Mouse (Mus musculus) right cerebral cortex, adult 2 months (tissue): ENCODE results near the gene Mief2.

Experiments
- DNase-seq, 2 experiments: peaks; one replicate each; pipeline ENCODE4 v3.0.0; 2021 to 2022; ENCODE audit warnings: low spot score in 2 of 2

The Mief2 gene

DNA sequence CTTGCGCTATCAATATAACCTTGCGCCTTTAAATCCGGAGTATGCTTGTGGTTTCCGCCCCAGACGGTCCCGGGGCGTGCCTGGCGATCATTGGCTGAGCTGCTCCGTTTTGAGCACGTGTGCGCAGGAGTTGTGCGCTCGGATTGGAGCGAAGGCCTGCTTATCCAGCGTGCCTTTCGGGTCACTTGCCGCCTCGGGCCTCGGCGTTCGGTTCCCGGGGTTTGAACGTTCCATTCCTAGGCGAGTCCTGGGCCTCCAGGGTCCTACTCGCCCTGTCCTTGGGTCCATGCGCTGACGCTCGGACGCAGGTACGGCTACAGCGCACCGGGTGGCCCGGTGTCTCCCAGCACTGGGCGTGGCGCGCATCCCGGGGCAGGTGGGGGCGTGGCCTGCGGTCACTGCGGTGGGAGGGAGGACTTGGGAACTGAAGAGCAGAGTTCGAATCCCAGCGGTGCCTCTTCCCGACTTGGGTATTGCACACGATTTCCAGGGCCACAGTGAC, at the start of gene Mief2:
Gene Mief2 (plus strand): TSS at position 139 of the 502 bp plus-strand sequence.
- DNase-seq = peak; percentile 95 to 97

DNA sequence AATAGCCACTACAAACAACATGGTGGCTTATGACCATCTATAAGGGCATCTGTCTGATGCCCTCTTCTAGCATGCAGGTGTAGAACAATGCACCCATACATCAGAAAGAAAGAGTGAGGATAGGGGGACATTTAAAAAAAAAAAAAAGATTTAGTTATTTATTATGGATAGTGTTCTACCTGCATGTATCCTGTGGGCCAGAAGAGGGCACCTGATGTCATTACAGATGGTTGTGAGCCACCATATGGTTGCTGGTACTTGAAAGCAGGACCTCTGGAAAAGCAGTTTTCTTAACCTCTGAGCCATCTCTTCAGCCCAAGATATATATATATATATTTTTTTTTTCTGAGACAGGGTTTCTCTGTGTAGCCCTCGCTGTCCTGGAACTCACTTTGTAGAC, 32.0 kb upstream of the Mief2 start:
- no peak for DNase-seq

DNA sequence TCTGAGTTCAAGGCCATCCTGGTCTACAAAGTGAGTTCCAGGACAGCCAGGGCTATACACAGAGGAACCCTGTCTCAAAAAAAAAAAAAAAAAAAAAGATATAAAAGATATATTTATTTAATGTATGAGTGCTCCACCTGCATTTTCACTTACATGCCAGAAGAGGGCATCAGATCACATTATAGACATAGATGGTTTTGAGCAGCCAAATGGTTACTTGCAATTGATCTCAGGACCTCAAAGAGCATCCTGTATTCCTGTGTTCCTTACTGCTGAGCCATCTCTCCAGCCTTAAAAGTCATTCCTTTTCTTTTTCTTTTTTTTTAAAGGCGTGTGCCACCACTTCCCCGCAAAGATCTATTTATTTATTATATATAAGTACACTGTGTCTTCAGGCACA, 30.6 kb upstream of the Mief2 start:
- no peak for DNase-seq

DNA sequence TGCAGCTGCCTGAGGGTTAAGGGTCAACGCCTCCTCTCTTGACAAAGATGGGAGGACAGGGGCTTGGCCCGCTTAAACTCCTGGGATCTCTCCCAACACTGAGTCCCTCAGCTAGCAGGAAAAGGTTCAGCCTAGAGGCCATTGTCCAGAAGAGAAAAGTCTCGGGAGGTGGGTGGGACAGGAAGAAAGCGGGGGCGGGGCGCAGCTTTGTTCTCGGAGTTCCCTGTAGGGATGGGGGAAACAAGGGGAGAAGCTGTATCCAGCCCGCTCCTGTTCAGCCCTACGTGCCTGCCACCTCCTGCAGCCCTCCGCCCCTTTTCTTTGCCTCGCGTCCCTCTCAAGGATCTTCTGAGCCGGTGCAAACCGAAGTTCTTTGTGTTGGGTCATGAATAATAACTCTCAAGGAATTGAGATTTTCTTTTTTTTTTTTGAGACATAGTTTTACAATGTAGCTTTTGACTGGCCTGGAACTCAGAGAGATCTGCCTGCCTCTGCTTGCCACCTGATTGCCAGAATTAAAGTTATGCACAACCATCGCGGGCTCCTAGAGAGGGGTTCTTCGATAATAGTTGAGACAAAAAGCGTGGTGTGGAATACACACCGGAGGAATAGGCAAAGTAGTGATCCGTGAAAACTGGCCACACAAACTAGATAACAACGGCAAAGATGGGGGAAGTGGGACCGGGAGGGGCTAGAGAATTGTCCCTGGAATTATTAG, 29.2 kb upstream of the Mief2 start:
- peak; percentile 18 to 29 for DNase-seq

DNA sequence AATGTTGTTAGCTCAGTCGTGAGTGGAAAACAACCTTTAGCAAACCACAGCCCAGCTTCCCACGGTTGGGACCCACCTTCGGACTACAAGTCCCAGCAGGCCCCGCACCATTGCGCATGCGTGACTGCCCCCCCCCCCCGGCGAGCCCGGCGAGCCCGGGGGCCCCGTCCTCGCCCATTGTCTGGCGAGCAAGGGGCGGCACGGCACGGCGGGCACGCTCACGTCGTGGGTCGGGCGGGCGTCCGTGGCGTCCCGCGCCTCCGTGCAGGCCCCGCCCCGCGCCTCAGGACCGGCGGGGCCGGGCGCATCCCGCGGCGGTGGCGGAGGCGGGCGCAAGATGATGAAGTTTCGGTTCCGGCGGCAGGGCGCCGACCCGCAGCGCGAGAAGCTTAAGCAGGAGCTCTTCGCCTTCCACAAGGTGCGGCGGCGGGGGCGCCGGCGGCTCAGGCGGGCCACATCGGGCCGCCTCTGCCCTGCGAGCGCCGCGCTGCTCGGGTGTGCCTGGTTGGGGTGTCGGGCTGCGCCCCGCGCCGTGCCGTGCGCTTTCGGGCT, 28.6 kb upstream of the Mief2 start, which contains the start of gene Llgl1:
Gene Llgl1 (plus strand): TSS at position 200 of the 552 bp plus-strand sequence.
- DNase-seq = peak; percentile 72 to 77

DNA sequence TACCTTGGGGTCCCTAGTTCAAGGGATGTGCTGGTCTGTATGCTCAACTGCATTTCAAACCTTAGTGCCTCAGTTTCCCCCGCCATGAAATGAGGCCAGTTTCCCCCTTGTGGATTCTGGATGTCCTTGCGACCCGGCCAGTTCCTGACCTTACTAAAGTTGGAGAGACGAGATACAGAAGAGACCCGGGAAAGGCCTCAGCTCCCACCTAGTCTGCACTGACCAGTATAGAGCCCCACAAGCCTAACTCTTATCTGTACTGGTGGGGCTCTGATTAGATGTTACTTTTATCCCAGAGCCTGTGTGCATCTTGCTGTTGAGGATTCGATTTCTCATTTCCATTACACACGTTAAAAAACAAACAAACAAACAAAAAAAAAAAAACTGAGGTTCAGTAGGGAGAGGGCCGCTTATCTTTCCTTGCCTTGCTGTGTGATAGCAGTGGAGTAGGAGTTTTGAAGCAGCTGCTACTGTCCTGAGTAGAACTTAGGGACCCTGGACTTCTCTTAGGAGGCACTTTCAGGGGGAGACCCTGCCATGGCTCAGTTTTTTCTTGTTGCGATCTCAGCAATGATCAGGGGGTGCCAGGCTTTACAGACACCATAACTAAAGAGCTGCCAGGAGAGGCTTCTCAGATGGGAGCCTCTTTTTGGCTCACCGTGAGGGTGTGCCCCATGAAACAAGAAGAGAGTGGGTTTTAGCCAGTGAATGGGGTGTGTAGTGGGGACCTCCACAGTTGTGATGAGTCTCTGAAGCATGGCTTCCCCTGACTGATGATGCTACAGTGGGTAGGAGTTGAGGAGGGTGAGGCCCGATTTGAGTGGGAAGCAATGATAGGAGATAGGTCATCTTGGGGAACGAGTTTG, 27.6 kb upstream of the Mief2 start:
- DNase-seq = peak; percentile 3 to 8

DNA sequence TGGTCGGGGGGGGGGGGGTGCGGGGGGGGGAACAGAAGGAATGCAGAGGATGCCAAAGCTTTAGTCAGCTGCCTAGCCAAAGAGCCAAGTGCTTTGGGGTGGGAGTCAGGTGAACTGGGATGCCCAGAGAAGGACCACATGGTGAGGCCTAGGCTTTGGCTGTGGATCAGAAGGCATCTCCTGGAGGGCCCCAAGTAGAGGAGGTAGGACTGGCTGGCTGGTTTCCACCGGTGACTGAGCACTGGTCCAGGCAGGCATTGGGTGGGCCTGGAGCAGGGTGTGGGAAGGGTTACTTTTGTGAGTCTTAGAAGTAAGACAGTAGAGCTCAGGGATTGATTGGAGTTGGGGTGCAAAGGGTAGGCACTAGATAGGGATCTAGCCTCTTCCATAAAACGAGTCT, 26.6 kb upstream of the Mief2 start:
- DNase-seq = peak in 1 of 2 experiments; percentile 2

DNA sequence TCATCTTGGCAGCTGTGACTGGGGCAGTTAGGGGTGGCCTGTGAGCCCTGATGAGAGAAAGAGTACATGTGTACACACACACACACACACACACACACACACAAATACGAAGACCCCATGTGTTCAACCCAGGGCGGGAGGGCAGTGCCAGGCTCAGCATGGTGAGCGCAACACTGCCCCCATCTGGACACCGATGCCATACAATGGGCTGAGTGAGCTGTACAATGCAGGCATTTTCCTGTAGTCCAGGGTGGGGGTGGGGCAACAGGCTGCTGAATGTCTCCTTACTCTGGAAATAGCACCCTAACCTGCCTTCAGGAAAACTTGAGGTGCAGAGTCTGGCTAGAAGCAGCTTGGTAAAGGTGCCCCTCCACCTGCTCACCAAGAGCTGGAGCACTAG, 25.1 kb upstream of the Mief2 start:
- peak; percentile 75 for DNase-seq

DNA sequence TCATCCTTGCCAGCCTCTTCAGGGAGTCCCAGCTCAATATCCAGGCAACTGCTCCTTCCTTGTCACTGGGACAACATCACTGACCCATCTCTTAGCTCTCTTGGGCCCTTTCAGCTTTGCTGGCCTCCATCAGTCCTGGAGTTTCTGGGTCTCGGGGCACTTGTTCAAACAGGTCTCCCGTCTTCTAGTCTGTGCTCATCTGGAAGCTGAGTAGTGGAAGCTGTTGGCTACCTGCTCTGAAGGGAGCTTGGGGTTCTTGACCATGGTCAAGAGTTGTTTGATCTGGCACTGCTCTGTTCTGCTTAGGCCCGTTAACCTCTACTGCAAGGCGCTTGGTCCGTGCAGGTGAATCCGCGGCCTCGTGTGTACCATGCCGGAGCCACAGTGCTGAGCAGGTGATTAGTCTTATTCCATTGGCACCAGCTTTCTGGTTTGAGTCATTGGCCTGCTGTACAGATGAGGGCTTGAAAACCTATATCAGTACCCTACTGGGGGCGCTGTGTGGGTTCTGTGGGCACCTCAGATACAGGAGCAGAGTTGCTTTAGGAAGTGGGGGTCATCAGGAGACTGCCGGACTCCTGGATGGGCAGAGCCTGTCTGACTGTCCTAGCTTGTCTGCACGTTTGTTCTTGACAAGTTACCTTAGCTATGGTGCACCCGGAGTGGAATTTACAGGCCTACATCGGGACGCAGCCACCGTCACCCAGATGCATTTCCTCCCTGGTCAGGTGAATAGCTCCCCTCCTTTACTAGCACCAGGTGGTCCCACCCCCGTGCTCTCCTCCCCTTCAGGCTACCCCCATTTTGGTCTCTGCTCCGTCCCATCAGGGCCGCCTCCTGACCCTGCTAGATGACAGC, 23.9 kb upstream of the Mief2 start:
- peak; percentile 1 to 3 for DNase-seq

DNA sequence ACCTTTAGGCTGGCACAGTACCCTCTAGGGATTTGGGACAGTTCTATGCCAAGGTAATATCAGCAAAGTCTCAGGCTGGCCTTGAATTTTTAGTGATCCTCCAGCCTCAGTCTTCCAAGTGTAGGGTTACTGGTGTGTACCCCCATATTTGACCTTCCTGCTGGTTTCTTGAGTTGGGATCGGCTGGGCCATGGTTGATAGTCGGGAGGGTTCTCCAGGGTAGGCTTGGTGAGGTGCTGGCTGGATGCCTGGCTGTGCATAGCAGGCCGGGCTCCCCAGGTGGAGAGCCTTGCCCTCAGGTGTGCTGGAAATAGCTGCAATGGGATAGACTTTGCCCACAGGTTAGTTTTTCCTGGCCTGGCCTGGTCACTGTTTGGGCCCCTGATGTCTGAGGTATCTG, 22.9 kb upstream of the Mief2 start:
- DNase-seq = no peak

DNA sequence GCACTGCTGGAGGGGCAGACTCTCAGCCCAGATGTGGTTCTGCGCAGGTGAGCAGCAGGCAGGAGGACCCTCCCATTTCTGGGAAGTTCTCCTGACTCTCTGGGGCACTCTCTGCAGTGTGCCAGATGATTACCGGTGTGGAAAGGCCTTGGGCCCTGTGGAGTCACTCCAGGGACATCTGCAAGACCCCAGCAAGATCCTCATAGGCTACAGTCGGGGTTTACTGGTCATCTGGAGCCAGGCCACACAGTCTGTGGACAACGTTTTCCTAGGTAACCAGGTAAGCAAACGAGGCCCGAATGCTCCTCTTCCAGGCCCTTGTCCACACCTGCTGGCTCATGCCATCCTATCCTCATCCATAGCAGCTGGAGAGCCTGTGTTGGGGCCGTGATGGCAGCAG, 22.1 kb upstream of the Mief2 start:
- DNase-seq = peak in 1 of 2 experiments; percentile 1

DNA sequence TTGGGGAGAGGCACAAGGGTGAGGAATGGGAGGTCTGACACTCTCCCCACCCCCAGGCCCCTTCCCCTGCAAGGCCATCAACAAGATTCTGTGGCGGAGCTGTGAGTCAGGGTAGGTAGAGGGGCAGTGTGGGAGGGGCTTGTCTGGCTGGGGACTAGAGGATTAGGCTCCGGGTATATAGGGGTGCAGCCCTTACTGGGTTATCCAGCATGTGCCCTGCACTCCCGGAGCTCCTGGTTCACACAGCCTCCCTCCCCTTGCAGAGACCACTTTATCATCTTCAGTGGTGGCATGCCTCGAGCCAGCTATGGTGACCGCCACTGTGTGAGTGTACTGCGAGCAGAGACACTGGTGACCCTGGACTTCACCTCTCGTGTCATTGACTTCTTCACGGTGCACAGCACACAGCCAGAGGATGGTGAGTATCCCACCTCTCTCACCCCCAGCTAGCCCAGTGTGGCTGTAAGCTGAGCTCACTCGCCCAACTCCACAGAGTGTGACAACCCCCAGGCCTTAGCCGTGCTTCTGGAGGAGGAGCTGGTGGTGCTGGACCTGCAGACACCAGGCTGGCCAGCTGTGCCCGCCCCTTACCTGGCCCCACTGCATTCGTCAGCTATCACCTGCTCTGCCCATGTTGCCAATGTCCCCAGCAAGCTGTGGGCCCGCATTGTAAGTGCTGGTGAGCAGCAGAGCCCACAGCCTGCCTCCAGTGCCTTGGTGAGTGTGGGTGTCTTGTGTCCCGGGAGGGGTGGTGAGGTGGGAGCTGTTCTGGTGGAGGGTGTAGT, 21.3 kb upstream of the Mief2 start:
- peak in 1 of 2 experiments; percentile 9 for DNase-seq

DNA sequence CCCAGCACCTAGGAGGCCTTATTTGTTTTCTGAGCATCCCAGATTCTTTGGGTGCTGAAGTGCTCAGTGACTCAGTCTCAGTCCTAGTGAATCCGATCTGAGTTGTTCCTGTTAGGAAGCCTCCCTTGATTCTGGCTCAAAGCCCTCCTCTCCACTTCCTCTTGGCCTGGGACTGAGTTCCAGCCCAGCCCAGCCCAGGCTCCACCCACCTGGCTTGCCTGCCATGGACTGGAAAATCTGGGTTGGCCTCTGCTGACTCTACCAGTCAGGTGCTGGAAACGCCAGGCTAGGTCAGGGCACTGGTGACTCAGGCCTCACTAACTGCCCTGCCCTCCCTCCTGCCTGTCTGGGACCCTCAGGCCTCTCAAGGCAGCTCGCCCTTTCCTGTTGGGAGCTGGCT, 20.5 kb upstream of the Mief2 start:
- peak in 1 of 2 experiments; percentile 15 for DNase-seq

DNA sequence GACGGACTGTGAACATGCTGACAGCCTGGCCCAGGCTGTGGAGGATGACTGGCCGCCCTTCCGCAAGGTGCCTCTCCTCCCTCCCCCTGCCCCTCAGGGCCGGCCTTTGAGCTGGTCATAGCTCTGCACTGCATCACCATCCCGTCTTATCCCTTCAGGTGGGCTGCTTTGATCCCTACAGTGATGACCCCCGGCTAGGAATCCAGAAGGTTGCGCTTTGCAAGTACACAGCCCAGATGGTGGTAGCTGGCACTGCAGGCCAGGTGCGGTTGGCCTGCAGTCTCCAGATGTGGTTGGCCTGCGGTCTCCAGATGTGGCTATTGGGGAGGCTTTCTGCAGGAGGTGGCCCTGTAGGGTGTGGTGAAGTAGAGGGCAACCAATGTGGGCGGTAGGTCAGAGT, 19.6 kb upstream of the Mief2 start:
- DNase-seq = peak in 1 of 2 experiments; percentile 1

DNA sequence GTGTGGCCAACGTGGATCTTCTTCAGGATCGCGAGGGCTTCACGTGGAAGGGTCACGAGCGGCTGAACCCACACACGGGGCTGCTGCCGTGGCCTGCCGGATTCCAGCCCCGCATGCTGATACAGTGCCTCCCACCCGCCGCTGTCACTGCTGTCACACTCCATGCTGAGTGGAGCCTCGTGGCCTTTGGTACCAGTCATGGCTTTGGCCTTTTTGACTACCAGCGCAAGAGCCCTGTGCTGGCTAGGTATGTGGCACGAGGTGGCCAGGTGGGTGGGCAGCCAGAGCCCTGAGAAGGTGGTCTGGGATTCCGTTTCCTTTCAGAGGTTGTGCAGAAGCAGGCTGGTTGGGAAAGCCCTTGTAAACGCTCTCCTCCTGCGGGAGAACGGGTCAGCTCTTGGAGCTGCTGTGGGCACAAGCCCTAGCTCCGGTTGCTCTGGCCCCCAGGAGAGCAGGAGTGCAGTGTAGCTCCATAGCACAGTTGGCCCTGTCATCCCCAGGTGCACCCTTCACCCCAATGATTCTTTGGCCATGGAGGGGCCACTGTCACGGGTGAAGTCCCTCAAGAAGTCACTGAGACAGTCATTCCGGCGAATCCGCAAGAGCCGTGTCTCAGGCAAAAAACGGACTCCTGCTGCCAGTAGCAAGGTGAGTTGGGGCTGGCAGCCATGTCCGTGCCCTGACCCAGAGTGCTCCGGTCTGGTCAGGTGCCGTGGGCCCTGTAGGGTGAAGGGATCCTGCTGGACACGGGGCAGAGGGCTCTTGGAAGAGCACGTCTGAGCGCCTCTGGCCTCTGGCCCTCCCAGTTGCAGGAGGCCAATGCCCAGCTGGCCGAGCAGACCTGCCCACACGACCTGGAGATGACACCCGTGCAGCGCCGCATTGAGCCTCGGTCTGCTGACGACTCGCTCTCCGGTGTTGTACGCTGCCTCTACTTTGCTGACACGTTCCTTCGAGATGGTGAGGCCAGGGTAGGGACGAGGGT, 18.4 kb upstream of the Mief2 start:
- no peak for DNase-seq

DNA sequence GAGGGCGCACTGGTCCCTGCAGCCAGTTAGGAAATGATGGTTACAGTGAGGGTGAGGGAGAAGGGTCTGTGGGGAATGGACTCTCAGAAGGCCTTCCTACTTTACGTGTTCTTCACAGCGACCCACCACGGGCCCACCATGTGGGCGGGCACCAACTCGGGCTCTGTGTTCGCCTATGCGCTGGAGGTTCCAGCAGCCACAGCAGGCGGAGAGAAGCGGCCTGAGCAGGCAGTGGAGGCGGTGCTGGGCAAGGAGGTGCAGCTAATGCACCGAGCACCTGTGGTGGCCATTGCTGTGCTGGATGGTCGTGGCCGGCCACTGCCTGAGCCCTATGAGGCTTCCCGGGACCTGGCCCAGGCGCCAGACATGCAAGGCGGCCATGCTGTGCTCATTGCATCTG, 17.0 kb upstream of the Mief2 start:
- DNase-seq = no peak

DNA sequence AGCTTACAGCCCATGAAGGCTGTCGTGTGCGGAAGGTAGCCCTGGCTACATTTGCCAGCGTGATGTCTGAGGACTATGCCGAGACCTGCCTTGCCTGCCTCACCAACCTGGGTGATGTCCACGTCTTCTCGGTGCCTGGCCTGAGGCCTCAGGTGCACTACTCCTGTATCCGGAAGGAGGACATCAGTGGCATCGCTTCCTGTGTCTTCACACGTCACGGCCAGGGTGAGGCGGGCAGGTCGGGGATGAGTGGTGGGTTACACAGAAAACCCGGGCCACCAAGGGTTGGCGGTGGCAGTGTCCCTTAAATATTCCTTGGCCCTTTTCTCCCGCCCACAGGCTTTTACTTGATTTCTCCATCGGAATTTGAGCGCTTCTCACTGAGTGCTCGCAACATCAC, 16.2 kb upstream of the Mief2 start:
- DNase-seq = no peak

DNA sequence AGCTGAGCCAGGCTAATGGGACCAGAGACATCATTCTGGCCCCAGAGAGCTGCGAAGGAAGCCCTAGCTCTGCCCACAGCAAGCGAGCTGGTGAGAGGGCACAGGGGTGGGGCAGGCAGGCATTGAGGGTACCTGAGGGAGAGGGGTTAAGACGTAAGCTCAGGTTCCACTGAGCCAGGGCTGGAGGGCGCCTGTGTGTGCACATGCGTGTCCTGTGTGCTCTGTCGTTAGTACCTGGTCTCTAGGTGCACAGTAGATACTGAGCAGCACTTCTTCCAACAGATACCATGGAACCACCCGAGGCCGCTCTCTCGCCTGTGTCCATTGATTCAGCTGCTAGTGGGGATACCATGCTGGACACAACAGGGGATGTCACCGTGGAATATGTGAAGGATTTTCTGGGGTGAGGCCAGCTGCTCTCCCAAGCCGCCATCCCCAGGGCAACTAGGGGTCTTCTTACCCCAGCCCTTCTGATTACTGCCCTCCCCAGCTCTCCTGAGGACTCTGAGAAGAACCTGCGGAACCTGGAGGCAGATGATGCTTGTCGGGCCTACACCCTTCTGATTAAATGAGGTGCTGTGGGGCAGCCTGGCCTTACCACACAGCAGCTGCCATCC, 15.5 kb upstream of the Mief2 start:
- no peak for DNase-seq

DNA sequence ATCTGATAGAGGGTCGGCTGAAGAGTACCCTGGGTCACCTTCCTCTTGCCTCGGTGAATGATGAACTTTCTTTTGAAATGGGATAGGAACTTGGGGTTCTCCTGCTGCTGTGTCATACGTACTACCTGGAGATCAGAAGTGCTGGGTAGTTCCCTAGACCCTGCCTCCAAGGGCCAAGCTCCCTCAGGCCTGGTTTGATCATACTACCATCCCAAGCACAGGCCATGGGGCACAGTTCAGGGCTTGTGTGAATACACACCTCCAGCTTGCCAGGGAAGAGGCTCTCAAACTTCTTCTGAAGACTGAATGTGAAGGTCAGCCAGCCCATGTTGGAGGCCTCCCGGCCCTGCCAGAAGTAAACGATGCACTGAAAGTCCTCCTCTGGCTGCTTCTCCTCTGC, 12.4 kb upstream of the Mief2 start:
- DNase-seq = no peak
